Mouse (Mus musculus) embryonic facial prominence, embryonic 15.5 days (tissue): ENCODE data around the gene Aig1. TPM values are rescaled to one million over a fixed set of nuclear protein-coding genes. Genes with fewer than 3 reads are reported as not detected.

Source experiments
- ATAC-seq: fragments of 200-750 bp; cut with Nextera tagmentation; 2 replicates; pipeline ENCODE4 v1.8.0; 2017; ENCODE audit warnings: low read depth, moderate TSS enrichment; ENCODE audit not compliant: insufficient number of reproducible peaks, low FRiP score, low TSS enrichment
- H3K27ac ChIP-seq: fragments of 300-500 bp; sonication (generic); replicated peaks from 2 replicates; pipeline ENCODE4 v1.5.1; 2015; ENCODE audit warnings: mild to moderate bottlenecking, inconsistent platforms
- H3K27me3 ChIP-seq: fragments of 300-500 bp; sonication (generic); 2 replicates; pipeline ENCODE4 v1.6.1; 2015; ENCODE audit warnings: inconsistent platforms
- H3K36me3 ChIP-seq: fragments of 300-500 bp; sonication (generic); 2 replicates; pipeline ENCODE4 v1.6.1; 2015; ENCODE audit warnings: mild to moderate bottlenecking, inconsistent platforms
- H3K4me1 ChIP-seq: fragments of 300-500 bp; sonication (generic); 2 replicates; pipeline ENCODE4 v1.6.1; 2015; ENCODE audit warnings: inconsistent platforms
- H3K4me2 ChIP-seq: fragments of 300-500 bp; sonication (generic); replicated peaks from 2 replicates; pipeline ENCODE4 v1.6.1; 2015; ENCODE audit warnings: mild to moderate bottlenecking, inconsistent platforms
- H3K4me3 ChIP-seq: fragments of 300-500 bp; sonication (generic); replicated peaks from 2 replicates; pipeline ENCODE4 v1.5.1; 2015; ENCODE audit warnings: mild to moderate bottlenecking, inconsistent platforms
- H3K9ac ChIP-seq: fragments of 300-500 bp; sonication (generic); 2 replicates; pipeline ENCODE4 v1.6.1; 2015; ENCODE audit warnings: inconsistent platforms
- H3K9me3 ChIP-seq: fragments of 300-500 bp; sonication (generic); replicated peaks from 2 replicates; pipeline ENCODE4 v1.6.1; 2016; ENCODE audit warnings: inconsistent platforms
- WGBS: fragments of 180-500 bp; shearing (Covaris S2); methylation state at CpG from one replicate; pipeline ENCODE4 v1.1.7; 2015; 5-methylcytosine and 5-hydroxymethylcytosine counted together
- polyA plus RNA-seq: library from polyadenylated mRNA; unstranded; fragments of >200 nt; fragmentation: Nextera tagmentation; extraction: Ambion mirVana; gene quantifications from 2 replicates; pipeline ENCODE4 v1.2.1, GENCODE M21; 2015

Gene Aig1
- polyA plus RNA-seq, 1 experiment from 2014 or later, result 40.7 TPM

GRCm38 (mm10) chr10:13844864-13845263 lies 23.9 kb downstream of the Aig1 start:
- H3K27me3 ChIP-seq, result no peaks in the 10 kb centered on the region
- no peaks in the 10 kb centered on the region; the same call in 1 of the 2 replicates for H3K4me1 ChIP-seq
- H3K9me3 ChIP-seq, result no peaks in the 10 kb centered on the region
- WGBS, result 85% methylated on average over 4 of the region's 4 CpGs
- no peaks in the 10 kb centered on the region for H3K36me3 ChIP-seq
- H3K27ac ChIP-seq, result no peak overlapping the region
- H3K9ac ChIP-seq, result no peak overlapping the region
- no peak for ATAC-seq
- no peak overlapping the region for H3K4me3 ChIP-seq
- no peak overlapping the region for H3K4me2 ChIP-seq

- H3K9me3 ChIP-seq, result no peaks in the 10 kb centered on the region
- no peaks in the 10 kb centered on the region for H3K27me3 ChIP-seq
- no peaks in the 10 kb centered on the region for H3K36me3 ChIP-seq
- no peaks in the 10 kb centered on the region for H3K4me1 ChIP-seq
- no peak for ATAC-seq
- H3K27ac ChIP-seq, result no peak overlapping the region
- H3K9ac ChIP-seq, result no peak overlapping the region
- WGBS, result 59% methylated on average over 3 of the region's 3 CpGs
- no peak overlapping the region for H3K4me3 ChIP-seq
- H3K4me2 ChIP-seq, result no peak overlapping the region
These were observed 25.0 kb downstream of the Aig1 start for GRCm38 (mm10) chr10:13843746-13844145.

DNA sequence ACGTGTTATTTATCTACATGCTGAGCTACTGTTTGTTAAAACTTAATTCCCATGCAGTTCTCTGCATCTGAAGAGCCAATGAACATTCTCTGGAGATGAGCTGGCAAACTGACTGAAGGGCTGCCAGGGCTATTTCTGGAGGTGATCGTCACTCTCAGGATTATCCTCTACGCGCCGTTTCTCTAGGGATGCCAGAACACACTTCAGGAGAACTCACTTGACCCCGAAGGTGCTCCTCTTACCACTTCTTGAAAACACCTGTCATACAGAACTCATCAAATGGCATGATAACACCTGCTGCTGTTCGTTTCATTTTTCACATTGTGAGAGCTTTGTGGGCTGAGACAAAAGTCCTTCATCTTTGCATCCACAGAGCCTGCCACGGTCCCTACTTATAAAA lies 25.9 kb downstream of the Aig1 start:
- WGBS, result 73% methylated on average over 8 of the region's 8 CpGs
- Histone ChIP-seq H3K4me1 (no peaks in the 10 kb centered on the region), H3K27ac (no peak overlapping the region), H3K4me3 (no peak overlapping the region), H3K27me3 (no peaks in the 10 kb centered on the region), H3K36me3 (no peaks in the 10 kb centered on the region), H3K9me3 (no peaks in the 10 kb centered on the region), H3K9ac (no peak overlapping the region), H3K4me2 (no peak overlapping the region)
- no peak for ATAC-seq

DNA sequence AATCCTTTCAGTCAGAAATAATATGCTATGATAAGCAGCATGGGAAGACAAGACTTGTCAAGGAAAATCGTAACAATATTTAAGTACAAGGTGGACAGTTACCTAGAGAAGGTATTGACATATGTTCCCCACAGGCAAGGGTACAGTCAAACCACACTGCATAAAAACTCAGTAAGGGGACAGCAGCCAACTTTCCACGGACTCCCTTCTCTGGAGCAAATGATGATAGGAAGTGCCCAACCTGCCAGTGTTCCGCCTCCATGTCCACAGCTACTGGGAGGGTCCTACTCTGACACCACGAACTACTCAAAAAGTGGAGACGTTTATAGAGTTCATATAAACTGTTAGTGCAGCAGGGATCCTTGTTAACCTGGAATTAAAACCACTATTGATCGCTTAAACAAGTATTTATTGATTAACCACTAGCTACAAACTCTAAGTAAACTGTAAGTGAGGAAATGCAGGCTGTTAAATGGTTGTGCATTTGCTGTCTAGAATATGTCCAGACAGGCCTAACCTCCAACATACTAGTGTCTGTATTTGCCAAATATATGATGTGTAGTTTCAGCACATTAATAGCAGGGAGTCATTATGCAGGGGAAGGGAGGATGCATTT lies 30.2 kb downstream of the Aig1 start:
- ATAC-seq, result no peak
- Histone ChIP-seq H3K36me3 (no peaks in the 10 kb centered on the region), H3K4me3 (no peak overlapping the region), H3K4me1 (0 out of 2 replicates have a peak, but pooled peaks cover 3% of the 10 kb centered on the region), H3K4me2 (no peak overlapping the region), H3K27ac (no peak overlapping the region), H3K9ac (no peak overlapping the region), H3K27me3 (no peaks in the 10 kb centered on the region), H3K9me3 (no peaks in the 10 kb centered on the region)
- 81% methylated on average over 6 of the region's 6 CpGs for WGBS

GRCm38 (mm10) chr10:13837709-13838456 lies 30.9 kb downstream of the Aig1 start:
- H3K4me2 ChIP-seq, result no peak overlapping the region
- H3K36me3 ChIP-seq, result no peaks in the 10 kb centered on the region
- H3K9me3 ChIP-seq, result no peaks in the 10 kb centered on the region
- H3K4me3 ChIP-seq, result no peak overlapping the region
- H3K27me3 ChIP-seq, result no peaks in the 10 kb centered on the region
- no peak overlapping the region for H3K9ac ChIP-seq
- WGBS, result 73% methylated on average over 21 of the region's 21 CpGs
- H3K4me1 ChIP-seq, result 0 out of 2 replicates have a peak, but pooled peaks cover 3% of the 10 kb centered on the region
- no peak overlapping the region for H3K27ac ChIP-seq
- no peak for ATAC-seq

- Histone ChIP-seq H3K4me2 (no peak overlapping the region), H3K27ac (no peak overlapping the region), H3K9ac (no peak overlapping the region), H3K4me1 (0 out of 2 replicates have a peak, but pooled peaks cover 3% of the 10 kb centered on the region), H3K27me3 (no peaks in the 10 kb centered on the region), H3K9me3 (no peaks in the 10 kb centered on the region), H3K36me3 (no peaks in the 10 kb centered on the region), H3K4me3 (no peak overlapping the region)
- no peak for ATAC-seq
- 83% methylated on average over 9 of the region's 9 CpGs for WGBS
These were observed 31.8 kb downstream of the Aig1 start for GRCm38 (mm10) chr10:13836956-13837355.

- H3K4me2 ChIP-seq, result no peak overlapping the region
- H3K27ac ChIP-seq, result no peak overlapping the region
- no peaks in the 10 kb centered on the region for H3K27me3 ChIP-seq
- no peak for ATAC-seq
- H3K9ac ChIP-seq, result no peak overlapping the region
- 0 out of 2 replicates have a peak, but pooled peaks cover 3% of the 10 kb centered on the region for H3K4me1 ChIP-seq
- H3K9me3 ChIP-seq, result no peaks in the 10 kb centered on the region
- WGBS, result 84% methylated on average over 10 of the region's 10 CpGs
- H3K36me3 ChIP-seq, result no peaks in the 10 kb centered on the region
- no peak overlapping the region for H3K4me3 ChIP-seq
These were observed 32.9 kb downstream of the Aig1 start for GRCm38 (mm10) chr10:13835737-13836475.

GRCm38 (mm10) chr10:13834056-13834455 lies 34.7 kb downstream of the Aig1 start:
- WGBS, result 54% methylated on average over 7 of the region's 7 CpGs
- no peak overlapping the region for H3K27ac ChIP-seq
- H3K27me3 ChIP-seq, result no peaks in the 10 kb centered on the region
- no peak overlapping the region for H3K9ac ChIP-seq
- no peaks in the 10 kb centered on the region for H3K36me3 ChIP-seq
- H3K4me2 ChIP-seq, result no peak overlapping the region
- no peaks in the 10 kb centered on the region for H3K9me3 ChIP-seq
- no peak for ATAC-seq
- H3K4me1 ChIP-seq, result 0 out of 2 replicates have a peak, but pooled peaks cover 3% of the 10 kb centered on the region
- H3K4me3 ChIP-seq, result no peak overlapping the region

- WGBS, result 88% methylated on average over 12 of the region's 12 CpGs
These were observed 35.7 kb downstream of the Aig1 start for GRCm38 (mm10) chr10:13833066-13833566.

DNA sequence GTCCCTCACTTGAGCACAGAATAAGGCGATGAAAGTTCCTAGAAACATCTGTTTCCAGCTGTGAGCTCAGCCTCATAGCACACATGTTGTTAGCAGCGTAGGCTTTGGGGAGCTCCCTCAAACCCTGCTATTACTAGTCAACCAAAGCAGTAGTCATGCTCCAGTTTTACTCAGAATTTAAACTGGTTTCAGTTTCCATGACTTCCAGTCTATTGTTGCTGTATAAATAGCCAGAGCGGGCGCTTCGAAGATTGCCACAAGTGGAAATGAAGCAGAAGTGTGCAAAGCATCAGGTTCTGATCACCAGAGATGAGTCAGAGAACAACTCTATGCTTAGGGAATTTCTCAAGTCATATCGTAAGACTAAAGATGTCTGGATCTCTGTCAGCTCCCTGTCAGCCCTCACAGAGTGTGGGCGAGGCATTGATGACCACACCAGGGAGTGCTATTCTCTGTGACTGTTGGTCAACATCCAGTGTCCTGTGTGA lies 36.2 kb downstream of the Aig1 start:
- Histone ChIP-seq H3K4me2 (no peak overlapping the region), H3K27me3 (no peaks in the 10 kb centered on the region), H3K36me3 (0 out of 2 replicates have a peak, but pooled peaks cover 5% of the 10 kb centered on the region), H3K4me3 (no peak overlapping the region), H3K4me1 (0 out of 2 replicates have a peak, but pooled peaks cover 1% of the 10 kb centered on the region), H3K9me3 (no peaks in the 10 kb centered on the region), H3K9ac (no peak overlapping the region), H3K27ac (0 out of 2 replicates have a peak overlapping the region, but pooled peaks have one; percentile 28)
- 47% methylated on average over 7 of the region's 7 CpGs for WGBS
- ATAC-seq, result no peak

More at GRCm38 (mm10) chr10:13833066-13833566, 35.7 kb downstream of the Aig1 start:
- Histone ChIP-seq H3K9ac (no peak overlapping the region), H3K27ac (0 out of 2 replicates have a peak overlapping the region, but pooled peaks have one; percentile 28), H3K27me3 (no peaks in the 10 kb centered on the region), H3K36me3 (0 out of 2 replicates have a peak, but pooled peaks cover 5% of the 10 kb centered on the region), H3K9me3 (no peaks in the 10 kb centered on the region), H3K4me3 (no peak overlapping the region), H3K4me2 (no peak overlapping the region), H3K4me1 (0 out of 2 replicates have a peak, but pooled peaks cover 3% of the 10 kb centered on the region)
- no peak for ATAC-seq

DNA sequence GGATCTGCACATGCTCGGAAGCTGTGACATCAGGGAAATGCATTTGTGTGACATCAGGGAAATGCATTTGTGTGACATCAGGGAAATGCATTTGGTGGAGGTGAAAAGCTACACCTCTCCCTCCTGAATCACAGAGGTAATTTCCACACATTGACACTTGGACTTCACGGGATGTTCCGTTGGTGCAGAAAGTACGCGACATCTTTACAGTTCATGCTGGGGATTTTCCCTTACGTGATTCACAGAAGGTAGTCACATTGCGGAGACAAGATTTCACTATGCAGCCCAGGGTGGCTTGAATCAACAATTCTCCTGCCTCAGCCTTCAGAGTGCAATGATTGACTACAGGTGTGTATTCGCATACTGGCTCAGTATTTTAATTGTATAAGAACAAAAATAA lies 41.6 kb downstream of the Aig1 start:
- WGBS, result 93% methylated on average over 8 of the region's 8 CpGs
- ATAC-seq, result no peak

More for the DNA sequence above, 41.6 kb downstream of the Aig1 start:
- Histone ChIP-seq H3K9me3 (no peaks in the 10 kb centered on the region), H3K4me1 (no peaks in the 10 kb centered on the region), H3K27me3 (no peaks in the 10 kb centered on the region), H3K9ac (no peak overlapping the region), H3K4me3 (no peak overlapping the region), H3K27ac (no peak overlapping the region), H3K4me2 (no peak overlapping the region), H3K36me3 (0 out of 2 replicates have a peak, but pooled peaks cover 7% of the 10 kb centered on the region)
